In the genomic region with DNA sequence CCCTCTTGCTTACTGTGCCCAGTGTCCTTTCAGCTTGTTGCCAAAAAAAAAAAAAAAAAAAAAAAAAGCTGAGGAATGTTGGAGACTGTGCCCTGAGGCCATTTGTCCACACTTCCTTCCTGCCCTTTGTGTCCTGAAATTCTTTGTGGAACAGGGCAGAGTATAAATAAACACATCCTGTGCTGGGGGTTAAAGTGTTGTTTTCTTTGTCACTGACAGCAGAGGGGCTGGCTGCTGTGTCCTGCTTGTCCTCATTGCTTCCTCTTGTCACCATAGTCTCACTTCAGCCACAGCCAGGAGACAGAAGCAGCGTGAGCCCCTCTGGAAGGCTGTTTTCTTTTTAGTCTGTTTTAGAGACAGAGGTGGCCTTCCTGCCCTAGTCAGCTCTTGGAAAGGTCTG, we compare ENCODE assay signal across 9 mouse cellular contexts. TPM values are rescaled to one million over a fixed set of nuclear protein-coding genes. Genes with fewer than 3 reads are reported as not detected.
DNase-seq lines count a peak whose midpoint lies in the region; ATAC-seq and TF ChIP-seq lines count a peak whose summit lies in the region.
"Had no signal": no experiment of that assay in that cellular context is flagged by ENCODE, and none has a peak within 500 bp of the region (broad histone marks: within the 10 kb centered on the region; RNA-seq: fewer than 3 reads in every experiment).

No protein-coding gene starts in this region.

- TF ChIP-seq POLR2A in heart, adult 2 months (IDR thresholded peaks at IDR 0.05; ENCODE audit: insufficient read depth, low read depth, low read length), result peak; percentile 79

- no peak for TF ChIP-seq CTCF in gastrocnemius, adult 2 months (IDR thresholded peaks at IDR 0.05)
- TF ChIP-seq CTCF in heart, adult 2 months (IDR thresholded peaks at IDR 0.05), result no peak

- ATAC-seq in kidney, embryonic 15.5 days (replicated peaks; ENCODE audit: low FRiP score), result no peak; the same call in 1 of the 2 replicates

- peak overlapping the region; percentile 35 for H3K4me3 ChIP-seq in gastrocnemius, adult 2 months
- no peak overlapping the region for H3K4me3 ChIP-seq in heart, adult 2 months
- no peak overlapping the region for H3K4me3 ChIP-seq in kidney, embryonic 15.5 days (replicated peaks)
- H3K4me3 ChIP-seq: limb, embryonic 13.5 days had no signal

- peak overlapping the region; percentile 53 for H3K9ac ChIP-seq in heart, adult 2 months (ENCODE audit: low read depth, low read length)
- no peak overlapping the region for H3K9ac ChIP-seq in kidney, embryonic 15.5 days
- H3K9ac ChIP-seq: limb, embryonic 13.5 days had no signal

- TF ChIP-seq EP300 in heart, adult 2 months (IDR thresholded peaks at IDR 0.05; ENCODE audit: insufficient read depth, low read depth, low read length), result peak; percentile 90

- DNase-seq in gastrocnemius, adult 2 months, result no peak
- DNase-seq in gastrocnemius, postnatal 14 days, result no peak
- DNase-seq in heart, adult 2 months, result peak; percentile 42 to 45
- DNase-seq in lung, postnatal 25 days (ENCODE audit: low spot score), result peak; percentile 78
- no peak for DNase-seq in right cerebral cortex, postnatal 14 days
- no peak for DNase-seq in MN1 (ENCODE audit: low spot score)
- no peak for DNase-seq in layer of hippocampus, adult 9-10 months (ENCODE audit: low spot score)

- no peaks in the 10 kb centered on the region for H3K27me3 ChIP-seq in heart, adult 2 months (ENCODE audit: control insufficient read depth, insufficient read depth, low read length)
- no peaks in the 10 kb centered on the region for H3K27me3 ChIP-seq in kidney, embryonic 15.5 days
- H3K27me3 ChIP-seq: limb, embryonic 13.5 days had no signal

- H3K79me2 ChIP-seq in heart, adult 2 months (replicated peaks; ENCODE audit: control insufficient read depth, insufficient read depth, low read length), result no peaks in the 10 kb centered on the region

- H3K9me3 ChIP-seq in kidney, embryonic 15.5 days (replicated peaks), result no peaks in the 10 kb centered on the region
- H3K9me3 ChIP-seq: limb, embryonic 13.5 days had no signal

- peak overlapping the region; percentile 86 for H3K27ac ChIP-seq in gastrocnemius, adult 2 months
- peak overlapping the region; percentile 91 for H3K27ac ChIP-seq in heart, adult 2 months
- peak overlapping the region; percentile 87 for H3K27ac ChIP-seq in kidney, embryonic 15.5 days

- H3K36me3 ChIP-seq in heart, adult 2 months (ENCODE audit: control insufficient read depth, insufficient read depth, low read length), result peaks cover 11% of the 10 kb centered on the region
- peaks cover 97% of the 10 kb centered on the region for H3K36me3 ChIP-seq in kidney, embryonic 15.5 days

- intact Hi-C loops in gastrocnemius, adult 2 months (cut with DNase I), result no loop called here
- intact Hi-C loops in gastrocnemius, postnatal 14 days (cut with DNase I; ENCODE audit: low total_unique reads), result no loop called here
- intact Hi-C loops in heart, adult 2 months (cut with DNase I), result loop anchor here (2.0 kb wide), 1 partner anchor 20 kb away; the partner anchor contains the start of gene Sptan1

- peaks cover 12% of the 10 kb centered on the region for H3K4me1 ChIP-seq in heart, adult 2 months (ENCODE audit: control insufficient read depth, insufficient read depth, low read length)
- H3K4me1 ChIP-seq in kidney, embryonic 15.5 days, result 0 out of 2 replicates have a peak, but pooled peaks cover 3% of the 10 kb centered on the region
- H3K4me1 ChIP-seq: limb, embryonic 13.5 days had no signal

- WGBS in heart, adult 2 months, result 36% methylated on average over 1 of the region's 1 CpGs
- WGBS in kidney, embryonic 15.5 days, result 15% methylated on average over 1 of the region's 1 CpGs

- no peak overlapping the region for H3K4me2 ChIP-seq in kidney, embryonic 15.5 days
- H3K4me2 ChIP-seq: limb, embryonic 13.5 days had no signal

RNA-seq across cellular contexts. Expression of gene Gle1, which starts 9.5 kb away (rescaled TPM):
- 10 to 100 TPM; 23.2 to 28.3 TPM for total RNA-seq in gastrocnemius, adult 2 months (2021)
- total RNA-seq in gastrocnemius, postnatal 14 days (2021), result 10 to 100 TPM; 17.5 to 20.2 TPM
- total RNA-seq in heart, adult 2 months (2021), result 10 to 100 TPM; 23.8 to 25.6 TPM
- 14.9 and 25.5 TPM in 2 replicates for polyA plus RNA-seq in heart, adult 2 months (2012; rRNA removed)
- polyA plus RNA-seq in kidney, embryonic 15.5 days (2015; fragmentation: Nextera tagmentation; extraction: Ambion mirVana), result 60.1 and 65.5 TPM in 2 replicates

RNA-seq across cellular contexts. Expression of gene Sptan1, which starts 20.6 kb away (rescaled TPM):
- total RNA-seq in gastrocnemius, adult 2 months (2021), result 10 to 100 TPM; 41.8 to 62.1 TPM
- 10 to 100 TPM; 90.6 to 96.0 TPM for total RNA-seq in gastrocnemius, postnatal 14 days (2021)
- total RNA-seq in heart, adult 2 months (2021), result 100 to 1,000 TPM; 159 to 167 TPM
- polyA plus RNA-seq in heart, adult 2 months (2012; rRNA removed), result 130 and 163 TPM in 2 replicates
- 82.0 and 103 TPM in 2 replicates for polyA plus RNA-seq in kidney, embryonic 15.5 days (2015; fragmentation: Nextera tagmentation; extraction: Ambion mirVana)

RNA-seq across cellular contexts. Expression of gene Odf2, which starts 55.7 kb away (rescaled TPM):
- total RNA-seq in gastrocnemius, adult 2 months (2021), result 10 to 100 TPM; 11.9 to 12.7 TPM
- 10 to 100 TPM; 15.1 to 16.1 TPM for total RNA-seq in gastrocnemius, postnatal 14 days (2021)
- total RNA-seq in heart, adult 2 months (2021), result 10 to 100 TPM; 16.6 to 20.1 TPM
- polyA plus RNA-seq in heart, adult 2 months (2012; rRNA removed), result 22.2 and 22.3 TPM in 2 replicates
- 72.9 and 81.5 TPM in 2 replicates for polyA plus RNA-seq in kidney, embryonic 15.5 days (2015; fragmentation: Nextera tagmentation; extraction: Ambion mirVana)

Comparison
In these comparisons a context has a peak if more than half of its experiments do, and no peak if none do; other contexts are left out.
1. DNase-seq: peak in heart, adult 2 months (2 of 2) and lung, postnatal 25 days (single experiment); none in gastrocnemius, adult 2 months (single experiment), gastrocnemius, postnatal 14 days (single experiment), right cerebral cortex, postnatal 14 days (single experiment), MN1 (single experiment) and layer of hippocampus, adult 9-10 months (single experiment).
2. Peak in every context shown above with its lines, with median percentiles within 50 percentile points of each other: H3K27ac ChIP-seq.